ENCODE assay signal across 9 mouse cellular contexts in genomic region chr7:79792635-79793421, GRCm38 (mm10). TPM values are rescaled to one million over a fixed set of nuclear protein-coding genes. Genes with fewer than 3 reads are reported as not detected.
DNase-seq lines count a peak whose midpoint lies in the region; ATAC-seq lines count a peak whose summit lies in the region.
"Had no signal": no experiment of that assay in that cellular context is flagged by ENCODE, and none has a peak within 500 bp of the region (broad histone marks: within the 10 kb centered on the region; RNA-seq: fewer than 3 reads in every experiment).

No protein-coding gene starts in this region.

- H3K27ac ChIP-seq in embryonic facial prominence, embryonic 15.5 days (replicated peaks): no peak overlapping the region
- H3K27ac ChIP-seq in hindbrain, embryonic 12.5 days: no peak overlapping the region
- H3K27ac ChIP-seq in liver, embryonic 11.5 days (ENCODE audit: low read depth, low read length): no peak overlapping the region
- H3K27ac ChIP-seq in neural tube, embryonic 12.5 days: no peak overlapping the region

- peak overlapping the region; percentile 28 for H3K9ac ChIP-seq in embryonic facial prominence, embryonic 15.5 days
- H3K9ac ChIP-seq in hindbrain, embryonic 12.5 days: peak overlapping the region; percentile 33; the same call in 1 of the 2 replicates
- H3K9ac ChIP-seq in liver, embryonic 11.5 days (ENCODE audit: low read depth, low read length): peak overlapping the region; percentile 1; the same call in 1 of the 2 replicates
- peak overlapping the region; percentile 52 for H3K9ac ChIP-seq in neural tube, embryonic 12.5 days

- H3K4me1 ChIP-seq in embryonic facial prominence, embryonic 15.5 days: peaks cover 13% of the 10 kb centered on the region
- H3K4me1 ChIP-seq in hindbrain, embryonic 12.5 days: peaks cover 15% of the 10 kb centered on the region
- peaks cover 8% of the 10 kb centered on the region for H3K4me1 ChIP-seq in liver, embryonic 11.5 days (replicated peaks; ENCODE audit: control insufficient read depth, insufficient read depth, low read length)
- peaks cover 13% of the 10 kb centered on the region for H3K4me1 ChIP-seq in neural tube, embryonic 12.5 days

- H3K9me3 ChIP-seq in embryonic facial prominence, embryonic 15.5 days (replicated peaks): no peaks in the 10 kb centered on the region
- no peaks in the 10 kb centered on the region for H3K9me3 ChIP-seq in hindbrain, embryonic 12.5 days (replicated peaks)
- H3K9me3 ChIP-seq in liver, embryonic 11.5 days (ENCODE audit: control insufficient read depth, low read length): no peaks in the 10 kb centered on the region
- H3K9me3 ChIP-seq in neural tube, embryonic 12.5 days: no peaks in the 10 kb centered on the region

- H3K4me2 ChIP-seq in embryonic facial prominence, embryonic 15.5 days (replicated peaks): peak overlapping the region; percentile 87
- H3K4me2 ChIP-seq in hindbrain, embryonic 12.5 days (replicated peaks): peak overlapping the region; percentile 66
- H3K4me2 ChIP-seq in liver, embryonic 11.5 days: peak overlapping the region; percentile 76
- peak overlapping the region; percentile 78 for H3K4me2 ChIP-seq in neural tube, embryonic 12.5 days (replicated peaks)

- peak overlapping the region; percentile 47 for H3K4me3 ChIP-seq in embryonic facial prominence, embryonic 15.5 days (replicated peaks)
- H3K4me3 ChIP-seq in hindbrain, embryonic 12.5 days: peak overlapping the region; percentile 40
- H3K4me3 ChIP-seq in liver, embryonic 11.5 days (ENCODE audit: low read depth, low read length): peak overlapping the region; percentile 49
- peak overlapping the region; percentile 42 for H3K4me3 ChIP-seq in neural tube, embryonic 12.5 days
- H3K4me3 ChIP-seq: myocyte had no signal

- peaks cover 55% of the 10 kb centered on the region for H3K27me3 ChIP-seq in embryonic facial prominence, embryonic 15.5 days
- peaks cover 74% of the 10 kb centered on the region for H3K27me3 ChIP-seq in hindbrain, embryonic 12.5 days
- H3K27me3 ChIP-seq in liver, embryonic 11.5 days (replicated peaks; ENCODE audit: control insufficient read depth, insufficient read depth, low read length): peaks cover 58% of the 10 kb centered on the region
- H3K27me3 ChIP-seq in neural tube, embryonic 12.5 days (replicated peaks): peaks cover 42% of the 10 kb centered on the region

- ATAC-seq in embryonic facial prominence, embryonic 15.5 days (ENCODE audit: insufficient number of reproducible peaks, low FRiP score, low TSS enrichment, low read depth): no peak
- ATAC-seq in hindbrain, embryonic 12.5 days (ENCODE audit: low FRiP score): peak; percentile 33; the same call in 1 of the 2 replicates
- no peak for ATAC-seq in liver, embryonic 11.5 days (replicated peaks; ENCODE audit: low FRiP score)
- ATAC-seq in neural tube, embryonic 12.5 days (ENCODE audit: low FRiP score, low read depth): peak; percentile 63; the same call in 1 of the 2 replicates

- no peaks in the 10 kb centered on the region for H3K36me3 ChIP-seq in embryonic facial prominence, embryonic 15.5 days
- no peaks in the 10 kb centered on the region for H3K36me3 ChIP-seq in hindbrain, embryonic 12.5 days
- no peaks in the 10 kb centered on the region for H3K36me3 ChIP-seq in liver, embryonic 11.5 days (ENCODE audit: control insufficient read depth, insufficient read depth, low read length)
- no peaks in the 10 kb centered on the region for H3K36me3 ChIP-seq in neural tube, embryonic 12.5 days

- 1% methylated on average over 80 of the region's 80 CpGs for WGBS in embryonic facial prominence, embryonic 15.5 days
- 3% methylated on average over 80 of the region's 80 CpGs for WGBS in hindbrain, embryonic 12.5 days
- 2% methylated on average over 80 of the region's 80 CpGs for WGBS in liver, embryonic 11.5 days
- WGBS in neural tube, embryonic 12.5 days: 1% methylated on average over 80 of the region's 80 CpGs

- DNase-seq in layer of hippocampus, postnatal 10 days (ENCODE audit: low spot score in 2 of 2): peak; percentile 61 to 63
- no peak for DNase-seq in layer of hippocampus, adult 9-11 months
- peak; percentile 14 for DNase-seq in T-cell, adult 2 months (ENCODE audit: low spot score)
- peak; percentile 54 for DNase-seq in liver, embryonic 11.5 days (ENCODE audit: low spot score)
- DNase-seq in urinary bladder, postnatal 4 days (ENCODE audit: low spot score in 2 of 2): no peak

RNA-seq across cellular contexts. Expression of gene Mesp1, which starts 0.8 kb away (rescaled TPM):
- total RNA-seq in layer of hippocampus, postnatal 10 days (2021): under 1 TPM in 1 of 2 experiments, not detected in 1; 0.57 TPM
- 0.12 and 0.13 TPM in 2 replicates for polyA plus RNA-seq in embryonic facial prominence, embryonic 15.5 days (2015; fragmentation: Nextera tagmentation; extraction: Ambion mirVana)
- polyA plus RNA-seq in hindbrain, embryonic 12.5 days (2016; fragmentation: Nextera tagmentation; extraction: Ambion mirVana): 0.17 TPM in 1 of 2 replicates, not detected in the other
- polyA plus RNA-seq in liver, embryonic 11.5 days (2014; fragmentation: Nextera tagmentation; extraction: Ambion mirVana): not detected in 2 replicates
- polyA plus RNA-seq in neural tube, embryonic 12.5 days (2016; fragmentation: Nextera tagmentation; extraction: Ambion mirVana): not detected in 2 replicates
- polyA plus RNA-seq: myocyte had no signal

RNA-seq across cellular contexts. Expression of gene Mesp2, which starts 17.7 kb away (rescaled TPM):
- 1 to 10 TPM; 1.6 to 1.8 TPM for total RNA-seq in layer of hippocampus, postnatal 10 days (2021)
- 0.55 and 0.67 TPM in 2 replicates for polyA plus RNA-seq in embryonic facial prominence, embryonic 15.5 days (2015; fragmentation: Nextera tagmentation; extraction: Ambion mirVana)
- 0.42 and 0.56 TPM in 2 replicates for polyA plus RNA-seq in hindbrain, embryonic 12.5 days (2016; fragmentation: Nextera tagmentation; extraction: Ambion mirVana)
- 0.11 and 0.21 TPM in 2 replicates for polyA plus RNA-seq in liver, embryonic 11.5 days (2014; fragmentation: Nextera tagmentation; extraction: Ambion mirVana)
- 0.44 and 0.52 TPM in 2 replicates for polyA plus RNA-seq in neural tube, embryonic 12.5 days (2016; fragmentation: Nextera tagmentation; extraction: Ambion mirVana)
- polyA plus RNA-seq: myocyte had no signal

RNA-seq across cellular contexts. Expression of gene Wdr93, which starts 49.9 kb away (rescaled TPM):
- under 1 TPM; 0.21 to 0.25 TPM for total RNA-seq in layer of hippocampus, postnatal 10 days (2021)
- polyA plus RNA-seq in embryonic facial prominence, embryonic 15.5 days (2015; fragmentation: Nextera tagmentation; extraction: Ambion mirVana): 1.4 and 3.1 TPM in 2 replicates
- 0.57 and 0.72 TPM in 2 replicates for polyA plus RNA-seq in hindbrain, embryonic 12.5 days (2016; fragmentation: Nextera tagmentation; extraction: Ambion mirVana)
- polyA plus RNA-seq in liver, embryonic 11.5 days (2014; fragmentation: Nextera tagmentation; extraction: Ambion mirVana): 0.21 TPM in 1 of 2 replicates, not detected in the other
- 0.17 and 0.38 TPM in 2 replicates for polyA plus RNA-seq in neural tube, embryonic 12.5 days (2016; fragmentation: Nextera tagmentation; extraction: Ambion mirVana)

RNA-seq across cellular contexts. Expression of gene Pex11a, which starts 49.9 kb away (rescaled TPM):
- total RNA-seq in layer of hippocampus, postnatal 10 days (2021): 10 to 100 TPM; 10.4 to 11.7 TPM
- 12.8 and 13.0 TPM in 2 replicates for polyA plus RNA-seq in embryonic facial prominence, embryonic 15.5 days (2015; fragmentation: Nextera tagmentation; extraction: Ambion mirVana)
- polyA plus RNA-seq in hindbrain, embryonic 12.5 days (2016; fragmentation: Nextera tagmentation; extraction: Ambion mirVana): 6.8 and 9.5 TPM in 2 replicates
- 2.3 and 2.9 TPM in 2 replicates for polyA plus RNA-seq in liver, embryonic 11.5 days (2014; fragmentation: Nextera tagmentation; extraction: Ambion mirVana)
- 9.8 and 11.5 TPM in 2 replicates for polyA plus RNA-seq in neural tube, embryonic 12.5 days (2016; fragmentation: Nextera tagmentation; extraction: Ambion mirVana)

Comparison
In these comparisons a context has a peak if more than half of its experiments do, and no peak if none do; other contexts are left out.
1. DNase-seq: peak in layer of hippocampus, postnatal 10 days (2 of 2), T-cell, adult 2 months (single experiment) and liver, embryonic 11.5 days (single experiment); none in layer of hippocampus, adult 9-11 months (single experiment) and urinary bladder, postnatal 4 days (0 of 2).
2. ATAC-seq: peak in hindbrain, embryonic 12.5 days (single experiment) and neural tube, embryonic 12.5 days (single experiment); none in embryonic facial prominence, embryonic 15.5 days (single experiment) and liver, embryonic 11.5 days (single experiment).
3. H3K9ac ChIP-seq: peak in every context shown above with its lines; median percentile 52 in neural tube, embryonic 12.5 days; 33 in hindbrain, embryonic 12.5 days; 28 in embryonic facial prominence, embryonic 15.5 days; 1 in liver, embryonic 11.5 days.
4. Peak in every context shown above with its lines, with median percentiles within 50 percentile points of each other: H3K4me2 ChIP-seq and H3K4me3 ChIP-seq.